Mouse (Mus musculus): ENCODE measurements around the gene Igfbp2.

The Igfbp2 gene

DNA sequence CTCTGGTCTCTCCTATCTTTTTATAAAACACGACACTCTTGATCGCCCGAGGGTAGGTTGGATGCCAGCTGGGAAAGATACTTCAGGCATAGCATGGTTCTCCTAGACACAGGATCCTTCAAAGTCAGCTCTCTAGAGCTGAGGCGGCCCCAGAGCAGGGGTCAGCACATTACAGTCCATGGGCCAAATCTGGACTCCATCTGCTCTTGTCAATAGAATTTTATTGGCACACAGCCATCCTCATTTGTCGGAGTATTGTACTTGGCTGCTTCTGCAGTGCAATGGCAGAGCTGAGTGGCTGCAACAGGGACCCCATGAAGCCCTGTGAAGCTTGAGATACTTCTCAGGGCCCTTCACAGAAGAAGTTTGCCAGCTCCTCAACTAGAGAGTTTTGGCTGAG, 9.1 kb upstream of the Igfbp2 start:
- DNase-seq (ENCODE audit: low spot score in 2 of 2): no peak

DNA sequence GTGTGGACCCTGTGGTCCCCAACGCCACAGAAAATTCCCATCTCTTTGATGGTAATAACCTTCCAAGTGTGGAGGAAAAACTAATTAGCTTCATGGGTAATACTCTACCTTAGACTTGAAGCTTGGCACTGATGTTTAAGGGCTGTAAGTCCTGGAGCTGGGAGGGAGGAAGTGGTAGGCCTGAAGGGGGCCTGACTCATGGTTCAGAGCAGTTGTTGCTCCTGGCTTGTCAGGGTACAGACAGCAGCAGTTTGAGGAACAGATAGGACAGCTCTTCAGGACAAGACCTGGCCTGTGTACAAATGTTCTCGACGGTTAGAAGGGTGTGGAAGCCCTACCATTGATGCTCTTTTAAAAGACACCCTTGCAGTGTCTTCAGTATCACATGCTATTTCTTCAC, 8.7 kb upstream of the Igfbp2 start:
- no peak for DNase-seq (ENCODE audit: low spot score in 2 of 2)

DNA sequence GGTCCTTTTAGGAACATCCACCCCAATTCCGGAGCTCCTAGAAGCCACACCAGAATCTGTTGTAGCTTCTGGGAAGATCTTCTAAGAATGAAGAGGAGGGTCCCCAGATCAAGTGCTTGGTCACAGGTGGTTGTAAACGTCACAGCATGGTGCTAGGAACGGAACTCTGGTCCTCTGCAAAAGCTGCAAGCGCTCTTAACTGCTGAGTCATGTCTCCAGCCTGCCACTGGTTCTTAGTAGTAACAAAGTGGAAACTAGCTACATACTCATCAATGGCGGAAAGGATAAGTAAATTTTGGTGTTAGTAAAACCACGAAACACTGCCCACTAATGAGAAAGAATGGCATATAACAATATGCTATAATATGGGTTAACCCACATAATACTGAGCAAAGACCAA, 4.3 kb upstream of the Igfbp2 start:
- DNase-seq (ENCODE audit: low spot score in 2 of 2): no peak

DNA sequence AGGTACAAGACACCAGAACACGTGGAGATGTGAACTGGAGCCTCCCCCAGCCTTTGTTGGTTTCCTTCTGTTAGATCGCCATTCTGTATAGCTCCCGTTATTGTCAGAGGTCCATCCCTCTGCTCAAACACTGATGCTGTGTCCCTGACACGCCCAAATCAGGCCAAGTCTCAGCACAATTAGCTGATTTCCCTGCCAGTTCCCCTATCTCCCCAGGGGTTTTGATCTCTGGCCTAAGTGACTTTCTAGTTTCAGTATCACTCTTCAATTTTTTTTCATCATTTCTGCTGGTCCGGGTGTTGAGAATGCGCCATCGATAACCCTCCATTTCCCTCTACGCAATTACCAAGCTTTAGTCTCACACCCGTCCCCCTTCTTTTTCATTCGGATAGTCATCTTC, 1.4 kb upstream of the Igfbp2 start:
- DNase-seq (ENCODE audit: low spot score in 2 of 2): no peak

DNA sequence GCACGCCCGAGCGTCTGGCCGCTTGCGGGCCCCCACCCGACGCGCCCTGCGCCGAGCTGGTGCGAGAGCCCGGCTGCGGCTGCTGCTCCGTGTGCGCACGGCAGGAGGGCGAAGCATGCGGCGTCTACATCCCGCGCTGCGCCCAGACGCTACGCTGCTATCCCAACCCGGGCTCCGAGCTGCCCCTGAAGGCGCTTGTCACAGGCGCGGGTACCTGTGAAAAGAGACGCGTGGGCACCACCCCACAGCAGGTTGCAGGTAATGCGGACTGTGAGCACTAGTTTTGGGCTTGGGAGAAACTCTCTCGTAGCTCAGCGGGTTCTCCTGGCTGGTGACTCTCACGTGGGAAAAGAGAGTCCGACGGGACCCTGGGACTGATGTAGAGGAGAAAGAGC, 401 bp downstream of the Igfbp2 start:
- peak in 1 of 2 experiments; percentile 32 for DNase-seq (ENCODE audit: low spot score in 2 of 2)

DNA sequence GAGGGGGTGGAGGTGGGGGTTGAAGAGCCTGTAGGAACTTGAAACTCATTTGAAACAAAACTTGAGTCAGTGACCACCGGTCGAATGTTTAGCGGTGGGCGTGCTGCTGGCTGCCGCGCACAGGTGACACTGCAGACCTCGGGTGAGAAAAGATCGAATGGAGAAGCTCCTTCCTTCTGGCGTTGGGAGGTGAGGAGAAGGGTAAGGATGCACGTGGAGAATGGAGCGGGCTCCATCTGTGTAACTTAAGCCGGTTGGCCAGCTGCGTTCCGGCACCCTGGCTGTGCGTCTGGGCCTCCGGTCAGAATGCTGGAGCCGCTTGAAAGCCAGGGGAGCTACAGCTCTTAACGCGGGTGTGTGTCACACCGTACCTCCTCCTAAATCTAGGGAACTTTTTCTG, 983 bp downstream of the Igfbp2 start:
- peak in 1 of 2 experiments; percentile 28 for DNase-seq (ENCODE audit: low spot score in 2 of 2)

DNA sequence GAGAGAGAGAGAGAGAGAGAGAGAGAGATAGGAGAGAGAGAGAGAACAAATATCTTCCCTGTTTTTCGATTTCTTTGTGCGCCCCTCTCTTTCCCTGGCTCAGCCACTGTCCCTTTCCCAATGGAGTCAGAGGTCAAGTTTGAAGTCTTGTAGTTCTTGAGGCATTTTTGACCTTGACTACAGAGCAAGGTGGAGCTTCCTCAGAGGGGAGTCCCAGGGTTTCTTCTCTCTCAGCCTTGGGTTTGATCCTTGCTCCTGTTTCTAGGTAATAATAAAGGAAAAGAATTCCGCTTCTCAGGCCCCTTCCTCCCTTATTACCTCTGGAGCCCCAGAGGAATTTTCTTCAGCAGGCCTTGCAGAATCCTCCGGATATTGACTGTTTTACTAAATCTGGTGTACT, 1.6 kb downstream of the Igfbp2 start:
- DNase-seq (ENCODE audit: low spot score in 2 of 2): no peak

DNA sequence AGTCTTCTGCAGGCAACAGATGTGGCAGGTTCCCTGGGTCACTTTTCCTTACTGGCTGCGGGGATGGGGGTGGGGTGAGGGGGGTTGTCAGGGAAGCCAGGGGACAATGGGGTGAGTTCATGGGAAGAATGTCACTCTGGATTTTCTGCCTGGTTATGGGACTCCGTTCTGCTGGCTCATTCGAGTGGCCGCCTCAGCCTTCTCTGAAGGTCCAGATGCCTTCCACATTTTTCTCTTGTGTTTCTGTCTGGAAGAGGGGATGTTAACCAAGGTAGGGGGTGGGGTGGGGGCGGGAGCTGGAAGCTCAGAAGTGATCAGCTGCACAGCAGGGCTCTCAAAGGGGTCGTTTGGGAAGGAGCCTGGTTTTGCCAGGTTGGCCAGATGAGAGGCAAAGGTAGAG, 2.1 kb downstream of the Igfbp2 start:
- no peak for DNase-seq (ENCODE audit: low spot score in 2 of 2)

DNA sequence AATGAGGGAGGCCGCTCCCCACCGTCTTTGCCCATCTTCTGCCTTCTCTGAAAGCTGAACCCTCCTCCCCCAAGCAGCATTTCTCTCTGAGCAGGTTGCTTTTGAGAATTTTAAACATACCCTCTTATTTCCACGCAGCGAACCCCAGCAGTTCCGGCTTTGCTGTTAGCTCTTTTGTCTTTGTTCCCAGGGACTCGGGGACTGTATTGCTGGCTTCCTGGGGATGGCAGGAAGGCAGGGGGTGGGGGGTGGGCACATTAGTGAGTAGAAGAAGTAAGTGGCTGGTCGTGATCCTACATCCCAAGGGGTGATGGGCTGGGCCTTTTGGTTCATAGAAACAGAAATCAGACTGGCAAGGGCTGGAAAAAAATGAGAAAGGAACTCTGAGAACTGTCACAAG, 2.6 kb downstream of the Igfbp2 start:
- DNase-seq (ENCODE audit: low spot score in 2 of 2): no peak

DNA sequence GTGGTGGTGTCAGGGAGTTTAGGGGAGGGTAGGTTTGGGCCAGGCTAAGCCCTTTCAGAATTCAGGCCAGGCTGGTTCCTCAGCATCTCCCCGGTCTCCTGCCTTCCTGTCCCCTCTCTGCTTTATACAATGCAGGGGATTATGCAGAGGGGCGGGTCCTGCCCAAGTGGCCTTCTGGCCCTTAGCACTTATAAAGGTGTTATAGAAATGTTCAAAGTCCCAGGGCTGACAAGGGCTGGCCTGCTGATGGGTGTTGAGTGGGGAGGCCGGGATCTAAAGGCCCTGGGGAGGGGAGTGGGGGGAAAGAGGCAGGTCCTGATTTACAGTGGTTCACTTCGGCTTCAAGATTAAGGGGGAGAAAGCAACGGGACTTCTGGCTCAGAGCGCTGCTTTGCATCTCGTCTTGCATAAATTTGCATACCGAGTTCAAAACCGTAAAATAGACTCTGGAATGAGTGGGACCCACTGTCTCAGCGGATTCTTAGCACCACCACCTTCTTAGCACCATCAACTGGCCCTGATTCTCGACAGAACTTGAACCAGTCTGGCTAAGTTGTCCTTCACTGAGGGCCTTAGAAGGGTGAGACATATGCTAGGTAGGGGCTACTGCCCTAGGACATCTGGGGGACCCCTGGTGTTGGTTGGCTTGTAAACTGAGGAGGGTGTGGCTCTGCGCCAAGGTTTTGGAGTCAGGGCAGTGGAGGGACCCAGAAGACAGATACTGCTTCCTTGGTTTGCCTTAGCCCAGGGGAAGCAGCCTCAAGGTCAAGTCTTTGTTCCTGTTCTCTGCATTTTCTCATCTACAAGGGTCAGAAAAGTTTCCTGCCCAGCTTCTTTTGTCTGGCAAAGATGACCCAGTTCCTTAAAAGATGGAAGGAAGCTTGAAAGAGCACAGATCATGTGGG, 3.4 kb downstream of the Igfbp2 start:
- no peak for DNase-seq (ENCODE audit: low spot score in 2 of 2)

DNA sequence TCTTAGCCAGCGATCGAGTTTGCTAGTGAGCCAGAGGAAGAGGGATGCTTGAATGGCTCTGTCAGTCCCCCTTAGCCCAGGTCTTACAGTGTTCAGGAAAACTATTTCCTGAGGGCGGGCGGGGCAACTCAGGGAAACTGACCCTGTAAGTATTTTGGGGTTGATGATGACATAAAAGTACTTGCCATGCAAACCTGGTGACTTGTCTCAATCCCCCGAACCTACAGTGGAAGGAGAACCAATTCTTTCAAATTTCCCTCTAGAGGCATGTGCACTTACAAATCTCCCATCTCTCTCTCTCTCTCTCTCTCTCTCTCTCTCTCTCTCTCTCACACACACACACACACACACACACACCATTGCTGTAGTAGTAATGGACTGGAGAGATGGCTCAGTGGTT, 4.5 kb downstream of the Igfbp2 start:
- DNase-seq (ENCODE audit: low spot score in 2 of 2): no peak

DNA sequence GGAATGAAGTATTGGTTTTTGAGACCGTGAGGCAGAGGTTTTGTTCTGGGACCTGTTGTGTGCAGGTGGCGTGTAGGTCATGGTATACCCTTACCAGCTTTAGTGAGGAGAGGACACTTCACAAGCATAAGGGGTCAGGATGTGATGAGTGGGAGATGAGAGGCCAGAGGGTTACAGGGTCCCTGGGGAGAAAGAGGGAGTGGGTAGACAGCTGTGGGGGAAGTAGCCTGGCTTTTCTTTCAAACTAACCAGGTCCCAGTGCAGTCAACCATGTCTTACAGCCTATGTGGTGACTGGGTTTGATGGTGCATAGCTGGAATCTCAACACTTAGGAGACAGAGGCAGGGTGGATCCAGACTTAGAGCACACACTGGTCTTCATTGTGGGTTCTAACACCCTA, 6.2 kb downstream of the Igfbp2 start:
- no peak for DNase-seq (ENCODE audit: low spot score in 2 of 2)

DNA sequence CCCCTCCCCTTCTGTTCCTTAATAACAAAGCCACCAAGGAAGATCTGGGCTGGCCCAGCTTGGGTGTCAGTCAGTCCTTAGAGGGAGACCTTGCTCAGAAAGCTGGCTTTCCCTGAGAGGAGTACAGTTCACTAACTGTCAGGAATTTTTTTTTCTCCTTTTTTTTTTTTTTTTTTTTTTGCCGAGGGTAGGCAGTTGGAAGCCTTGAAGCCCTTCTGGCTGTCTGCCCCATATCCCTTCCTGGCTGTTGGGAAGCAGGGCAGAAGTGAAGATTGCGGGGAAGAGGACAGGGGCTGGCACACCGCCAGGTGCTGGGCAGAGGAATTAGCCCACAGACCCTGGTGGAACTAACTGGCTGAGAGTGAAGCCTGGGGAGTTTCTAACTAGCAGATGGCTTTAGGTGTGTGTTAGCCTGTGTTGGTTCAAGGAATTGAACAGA, 8.4 kb downstream of the Igfbp2 start:
- DNase-seq (ENCODE audit: low spot score in 2 of 2): peak in 1 of 2 experiments; percentile 66

DNA sequence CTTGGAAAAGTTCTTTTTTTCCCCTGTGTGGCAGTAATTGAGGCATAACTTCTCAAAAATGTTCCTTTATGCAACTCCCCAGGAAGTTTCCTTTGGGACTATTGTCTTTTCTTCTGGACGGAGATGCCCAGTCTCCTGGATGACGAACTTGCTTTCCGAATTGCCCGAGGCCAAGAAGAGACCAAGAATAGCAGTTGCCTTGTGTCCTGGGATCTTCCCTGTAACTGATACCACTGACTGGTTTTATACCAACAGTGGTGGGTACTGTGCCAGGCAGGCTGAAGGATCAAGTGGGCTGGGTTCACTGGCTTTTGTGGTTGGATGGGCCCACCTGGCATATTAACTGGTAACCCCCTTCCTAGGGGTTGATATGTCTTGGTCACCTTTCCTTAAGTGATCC, 9.3 kb downstream of the Igfbp2 start:
- no peak for DNase-seq (ENCODE audit: low spot score in 2 of 2)

DNA sequence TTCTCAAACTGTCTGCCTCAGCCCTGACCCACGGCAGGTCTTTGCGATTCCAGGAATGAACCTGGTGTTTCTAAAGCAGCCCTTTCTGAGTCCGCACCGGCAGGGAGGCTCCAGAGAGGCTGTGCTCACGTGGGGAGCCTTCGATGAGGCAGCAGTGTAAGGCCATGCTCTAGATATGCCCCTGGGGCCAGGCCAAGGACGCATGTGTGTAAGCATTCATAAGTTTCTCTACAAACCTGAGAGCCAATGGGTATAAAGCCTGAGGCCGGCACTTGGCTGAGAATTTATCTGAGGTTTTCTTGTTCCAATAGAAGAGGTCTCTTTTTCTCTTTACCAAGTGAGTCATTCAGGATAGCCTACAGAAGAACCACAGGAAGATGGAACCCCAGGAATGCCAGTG, 15.1 kb downstream of the Igfbp2 start:
- no peak for DNase-seq (ENCODE audit: low spot score in 2 of 2)

DNA sequence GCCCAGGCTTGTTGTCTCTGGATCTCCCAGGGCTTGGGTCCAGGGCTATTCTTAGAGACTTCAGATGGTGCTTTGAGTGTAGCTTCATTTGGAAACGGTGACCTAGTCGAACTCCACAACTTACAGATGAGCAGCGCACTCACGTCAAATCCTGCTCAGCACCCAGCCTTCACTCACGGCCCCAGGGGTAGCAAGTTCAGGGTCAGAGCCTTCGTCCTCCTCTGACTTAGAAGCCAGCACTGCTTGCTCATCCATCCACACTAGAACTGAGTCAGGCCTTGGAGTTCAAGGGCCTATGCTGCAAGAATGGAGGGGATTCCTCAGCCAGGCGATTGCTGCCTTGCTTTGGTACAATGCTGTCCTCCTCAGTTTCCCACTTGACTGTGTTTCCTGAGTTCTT, 15.5 kb downstream of the Igfbp2 start:
- no peak for DNase-seq (ENCODE audit: low spot score in 2 of 2)

DNA sequence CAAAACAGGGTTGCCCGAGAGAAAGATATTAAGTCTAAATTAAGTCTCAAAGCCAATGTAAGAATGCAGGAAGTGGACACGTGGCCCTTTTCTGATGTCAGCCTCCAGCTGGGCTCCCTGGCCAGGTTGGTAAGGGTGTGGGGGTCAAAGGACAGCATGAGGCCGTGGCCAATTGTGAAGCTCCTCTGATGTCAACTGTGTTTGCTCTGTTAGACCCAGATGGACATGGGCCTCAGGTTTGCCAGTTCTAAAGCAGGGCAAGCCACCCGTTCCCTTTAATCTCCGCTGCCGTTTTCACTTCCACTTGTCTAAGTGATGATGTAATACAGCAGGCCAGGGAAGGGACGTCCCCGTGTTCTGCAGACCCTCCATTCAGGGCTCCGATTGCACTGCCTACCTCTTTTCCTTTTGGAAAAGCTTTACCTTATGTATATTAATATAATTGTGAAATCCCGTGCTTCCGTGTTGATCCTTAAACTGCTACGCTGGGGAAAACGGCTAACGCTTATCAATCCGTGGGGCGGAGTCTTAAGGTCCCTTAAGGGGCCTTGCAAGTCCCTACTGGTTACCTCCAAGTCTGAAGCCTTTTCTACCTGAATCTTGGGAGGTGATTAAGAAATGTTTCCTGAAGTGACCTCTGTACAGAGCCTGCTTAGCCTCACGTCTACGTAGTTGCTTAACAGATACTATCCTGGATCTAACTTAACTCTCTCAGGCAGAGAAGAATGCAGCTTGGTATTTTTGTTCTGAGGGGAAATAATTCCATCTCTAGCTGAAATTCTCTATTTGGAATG, 18.6 kb downstream of the Igfbp2 start:
- no peak for DNase-seq (ENCODE audit: low spot score in 2 of 2)

DNA sequence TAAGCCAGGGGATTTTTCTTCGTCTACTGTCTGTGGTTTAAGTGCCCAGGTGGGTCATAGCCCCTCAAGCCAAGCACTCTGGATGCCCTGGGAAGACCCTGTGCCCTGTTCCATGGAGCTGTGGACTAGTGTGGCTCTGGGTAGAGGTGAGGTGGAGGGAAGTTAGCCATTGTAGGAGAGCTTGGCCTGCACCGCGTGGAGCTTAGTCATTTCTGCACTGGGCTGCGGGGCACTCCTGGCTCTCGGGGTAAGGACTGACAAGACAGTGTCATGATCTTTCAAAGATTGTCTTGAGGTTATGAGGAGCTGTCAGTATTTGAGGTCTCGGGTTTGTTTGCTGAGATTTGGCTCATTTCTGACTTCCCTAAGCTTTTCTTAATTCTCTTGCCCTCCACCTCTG, 20.4 kb downstream of the Igfbp2 start:
- DNase-seq (ENCODE audit: low spot score in 2 of 2): no peak

DNA sequence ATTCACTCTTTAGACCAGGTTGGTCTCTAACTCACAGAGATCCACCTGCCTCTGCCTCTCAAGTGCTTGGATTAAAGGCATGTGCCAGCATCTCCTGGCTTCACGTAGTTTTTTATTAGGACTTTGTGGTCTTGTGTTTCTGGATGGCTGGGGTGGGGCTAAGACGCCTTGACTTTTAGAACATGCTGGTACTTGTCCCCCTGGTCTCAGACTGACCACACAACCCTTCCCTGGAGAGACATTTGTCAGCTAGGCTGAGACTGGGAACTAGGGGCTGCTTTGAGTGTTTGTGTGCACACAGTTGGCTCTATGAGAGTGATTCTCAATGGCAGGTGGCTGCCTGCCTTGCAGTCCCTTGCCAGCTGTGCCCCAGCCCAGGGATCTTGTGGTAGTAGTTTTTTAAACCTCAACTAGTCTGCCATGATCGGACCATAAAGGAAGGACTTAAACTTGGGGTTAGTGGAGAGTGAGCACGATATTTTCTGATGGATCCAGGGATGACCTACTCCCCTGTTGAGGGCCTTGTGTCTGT, 23.6 kb downstream of the Igfbp2 start:
- DNase-seq (ENCODE audit: low spot score in 2 of 2): no peak

DNA sequence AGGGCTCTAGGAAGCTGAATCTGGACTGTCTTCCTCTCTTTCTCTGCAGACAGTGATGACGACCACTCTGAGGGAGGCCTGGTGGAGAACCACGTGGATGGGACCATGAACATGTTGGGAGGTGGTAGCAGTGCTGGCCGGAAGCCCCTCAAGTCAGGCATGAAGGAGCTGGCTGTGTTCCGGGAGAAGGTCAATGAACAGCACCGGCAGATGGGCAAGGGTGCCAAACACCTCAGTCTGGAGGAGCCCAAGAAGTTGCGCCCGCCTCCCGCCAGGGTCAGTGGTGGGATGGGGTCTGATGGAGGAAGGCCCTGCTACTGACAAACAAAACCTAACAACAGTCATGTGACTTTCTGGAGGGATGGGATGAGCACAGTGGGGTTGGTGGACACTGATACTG, 24.7 kb downstream of the Igfbp2 start:
- no peak for DNase-seq (ENCODE audit: low spot score in 2 of 2)

DNA sequence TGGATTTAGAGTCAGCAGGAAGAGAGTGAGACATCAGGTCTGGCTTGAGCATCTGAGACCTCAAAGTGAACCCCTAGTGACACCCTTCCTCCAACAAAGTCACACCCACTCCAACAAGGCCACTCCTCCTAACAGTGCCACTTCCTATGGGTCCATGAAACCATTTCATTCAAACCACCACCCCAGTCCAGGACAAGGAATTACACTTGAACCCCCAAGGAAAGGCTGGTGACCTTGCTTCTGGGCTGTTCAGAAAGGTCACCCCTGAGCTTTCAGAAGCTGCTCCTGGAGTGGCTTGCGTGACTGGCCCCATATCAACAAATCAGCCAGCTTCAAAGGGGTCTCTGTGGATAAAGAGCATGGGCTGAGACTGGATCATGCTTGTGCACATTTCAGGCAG, 29.5 kb downstream of the Igfbp2 start:
- no peak for DNase-seq (ENCODE audit: low spot score in 2 of 2)

DNA sequence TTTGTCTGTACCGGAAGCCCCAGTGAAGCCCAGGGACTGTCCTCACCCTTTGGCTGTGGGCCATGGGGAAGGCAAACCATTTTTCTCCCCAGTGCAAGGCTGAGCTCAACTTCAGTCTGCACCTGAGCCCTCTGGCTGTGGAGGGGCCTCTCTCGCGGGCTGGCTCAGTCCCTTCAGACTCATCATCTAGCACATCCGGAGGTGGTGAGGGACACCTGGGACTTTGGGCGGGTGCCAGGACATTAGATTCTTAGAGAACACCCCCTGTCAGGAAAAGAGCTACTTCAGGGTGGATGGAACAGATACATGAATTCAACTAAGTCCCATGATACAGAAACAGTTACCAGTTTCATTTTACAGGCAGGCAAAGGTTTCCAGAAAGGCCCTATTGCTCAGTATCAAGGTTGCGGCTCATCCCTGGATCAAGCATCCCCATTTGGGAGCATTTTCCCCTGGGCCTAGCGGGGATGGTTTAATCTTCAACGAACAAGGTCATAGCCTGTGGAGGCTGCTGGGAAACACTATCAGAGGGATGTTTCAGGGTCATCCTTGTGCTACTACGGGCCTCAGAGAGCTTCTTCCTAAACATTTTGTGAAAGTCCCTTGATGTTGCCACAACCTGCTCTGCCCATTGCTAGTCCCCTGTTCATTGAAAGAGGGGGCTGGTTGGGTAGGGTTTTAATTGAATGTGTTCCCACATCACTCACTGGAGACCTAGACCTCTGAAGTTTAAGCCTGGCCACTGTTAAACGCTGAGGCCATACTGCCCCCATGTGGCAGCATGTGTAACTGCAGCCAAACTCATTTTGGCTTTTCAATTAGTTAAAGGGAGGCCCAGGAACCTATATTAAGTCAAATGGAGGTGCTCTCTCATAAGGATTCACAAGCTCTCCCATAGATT, 30.3 kb downstream of the Igfbp2 start:
- DNase-seq (ENCODE audit: low spot score in 2 of 2): peak; percentile 66

All from right cerebral cortex, postnatal 10 days (tissue).